Mouse (Mus musculus) embryonic facial prominence, embryonic 10.5 days (tissue): ENCODE data around the gene Zdhhc6. TPM values are rescaled to one million over a fixed set of nuclear protein-coding genes. Genes with fewer than 3 reads are reported as not detected.

ENCODE experiments used
- DNase-seq: peaks from one replicate; pipeline ENCODE4 v3.0.0-alpha.2; 2017; ENCODE audit warnings: low spot score
- H3K27ac ChIP-seq: fragments of 300-500 bp; sonication (generic); replicated peaks from 2 replicates; pipeline ENCODE4 v1.5.1; 2016; ENCODE audit warnings: mild to moderate bottlenecking
- H3K27me3 ChIP-seq: fragments of 300-500 bp; sonication (generic); replicated peaks from 2 replicates; pipeline ENCODE4 v1.6.1; 2016; ENCODE audit warnings: low read depth, mild to moderate bottlenecking; ENCODE audit not compliant: poor library complexity, severe bottlenecking
- H3K36me3 ChIP-seq: fragments of 300-500 bp; sonication (generic); replicated peaks from 2 replicates; pipeline ENCODE4 v1.6.1; 2016; ENCODE audit warnings: mild to moderate bottlenecking, moderate library complexity
- H3K4me1 ChIP-seq: fragments of 300-500 bp; sonication (generic); 2 replicates; pipeline ENCODE4 v1.6.1; 2016
- H3K4me3 ChIP-seq: fragments of 300-500 bp; sonication (generic); 2 replicates; pipeline ENCODE4 v1.5.1; 2016; ENCODE audit warnings: mild to moderate bottlenecking, moderate library complexity
- H3K9me3 ChIP-seq: fragments of 300-500 bp; sonication (generic); 2 replicates; pipeline ENCODE4 v1.6.1; 2016; ENCODE audit warnings: mild to moderate bottlenecking
- WGBS: fragments of 180-500 bp; shearing (Covaris S2); methylation state at CpG from one replicate; pipeline ENCODE4 v1.1.7; 2016; 5-methylcytosine and 5-hydroxymethylcytosine counted together
- polyA plus RNA-seq: library from polyadenylated mRNA; unstranded; fragments of >200 nt; fragmentation: Nextera tagmentation; extraction: Ambion mirVana; gene quantifications from 2 replicates; pipeline ENCODE4 v1.2.1, GENCODE M21; 2016

Zdhhc6 gene
- polyA plus RNA-seq, 1 experiment from 2014 or later = 115 TPM

GRCm38 (mm10) chr19:55332641-55333268 lies 16.9 kb upstream of the Zdhhc6 start:
- peaks cover 37% of the 10 kb centered on the region for H3K36me3 ChIP-seq
- peak; percentile 68 for DNase-seq
- H3K27ac ChIP-seq = no peak overlapping the region
- no peaks in the 10 kb centered on the region for H3K9me3 ChIP-seq
- H3K4me1 ChIP-seq = no peaks in the 10 kb centered on the region
- no peak overlapping the region for H3K4me3 ChIP-seq
- 87% methylated on average over 8 of the region's 8 CpGs for WGBS
- H3K27me3 ChIP-seq = no peaks in the 10 kb centered on the region

DNA sequence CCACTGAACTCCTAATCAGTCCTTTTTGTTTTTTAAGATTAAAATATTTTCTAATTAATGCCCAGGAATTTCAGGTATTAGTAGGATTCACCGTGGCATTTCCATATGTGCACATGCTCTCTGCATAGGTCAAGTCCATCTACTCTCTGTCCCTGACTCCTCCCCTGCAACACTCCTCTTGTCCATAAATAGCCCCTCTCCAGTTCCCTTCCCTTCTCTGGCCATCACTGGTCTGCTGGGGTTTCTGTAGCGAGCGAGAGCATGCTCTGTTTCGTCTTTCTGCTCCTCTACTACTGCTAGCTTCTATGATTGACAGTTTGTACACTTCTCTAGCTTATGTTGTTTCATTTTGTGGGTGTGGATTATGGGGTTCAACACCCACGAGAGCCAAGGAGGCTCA lies 15.9 kb upstream of the Zdhhc6 start:
- no peak for DNase-seq
- Histone ChIP-seq H3K36me3 (peaks cover 37% of the 10 kb centered on the region), H3K27me3 (no peaks in the 10 kb centered on the region), H3K27ac (no peak overlapping the region), H3K4me1 (no peaks in the 10 kb centered on the region), H3K9me3 (no peaks in the 10 kb centered on the region), H3K4me3 (no peak overlapping the region)
- 89% methylated on average over 5 of the region's 5 CpGs for WGBS

GRCm38 (mm10) chr19:55327510-55327909 lies 11.7 kb upstream of the Zdhhc6 start:
- 91% methylated on average over 4 of the region's 4 CpGs for WGBS
- Histone ChIP-seq H3K27ac (no peak overlapping the region), H3K9me3 (no peaks in the 10 kb centered on the region), H3K4me1 (no peaks in the 10 kb centered on the region), H3K27me3 (no peaks in the 10 kb centered on the region), H3K36me3 (peaks cover 54% of the 10 kb centered on the region), H3K4me3 (no peak overlapping the region)
- no peak for DNase-seq

DNA sequence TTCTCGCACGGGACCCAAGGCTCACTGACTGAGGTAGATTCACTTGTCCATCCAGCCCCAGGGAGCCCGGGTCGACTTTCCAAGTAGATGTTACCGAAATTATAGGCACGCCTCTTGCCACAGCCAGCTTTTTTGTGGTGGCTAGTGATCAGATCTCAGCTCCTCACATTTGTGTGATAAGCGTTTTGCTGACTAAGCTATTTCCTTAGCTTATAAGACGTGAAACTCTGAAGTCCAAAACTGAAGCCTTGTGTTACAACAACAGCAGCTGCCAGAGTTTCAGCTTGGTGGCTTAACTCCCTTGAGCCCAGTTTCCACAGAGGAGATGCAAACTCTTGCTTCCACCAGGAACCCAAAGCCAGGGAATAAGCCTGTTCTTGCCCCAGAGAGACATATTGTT lies 6.8 kb upstream of the Zdhhc6 start:
- Histone ChIP-seq H3K27ac (no peak overlapping the region), H3K36me3 (peaks cover 25% of the 10 kb centered on the region), H3K4me1 (no peaks in the 10 kb centered on the region; the same call in 1 of the 2 replicates), H3K27me3 (no peaks in the 10 kb centered on the region), H3K4me3 (no peak overlapping the region), H3K9me3 (no peaks in the 10 kb centered on the region)
- 93% methylated on average over 8 of the region's 8 CpGs for WGBS
- DNase-seq = no peak

- H3K27me3 ChIP-seq = no peaks in the 10 kb centered on the region
- 83% methylated on average over 5 of the region's 5 CpGs for WGBS
- H3K36me3 ChIP-seq = peaks cover 24% of the 10 kb centered on the region
- H3K4me1 ChIP-seq = peaks cover 18% of the 10 kb centered on the region
- H3K9me3 ChIP-seq = no peaks in the 10 kb centered on the region
- no peak overlapping the region for H3K27ac ChIP-seq
- no peak overlapping the region for H3K4me3 ChIP-seq
- no peak for DNase-seq
These were observed 3.7 kb upstream of the Zdhhc6 start for GRCm38 (mm10) chr19:55319521-55319920.

- WGBS = 83% methylated on average over 3 of the region's 3 CpGs
- no peaks in the 10 kb centered on the region for H3K27me3 ChIP-seq
- no peaks in the 10 kb centered on the region for H3K9me3 ChIP-seq
- no peak overlapping the region for H3K4me3 ChIP-seq
- no peak for DNase-seq
- peaks cover 19% of the 10 kb centered on the region for H3K36me3 ChIP-seq
- no peak overlapping the region for H3K27ac ChIP-seq
- H3K4me1 ChIP-seq = peaks cover 22% of the 10 kb centered on the region
These were observed 3.2 kb upstream of the Zdhhc6 start for GRCm38 (mm10) chr19:55319036-55319435.

- no peak for DNase-seq
These were observed 1.1 kb upstream of the Zdhhc6 start for GRCm38 (mm10) chr19:55316901-55317300.

GRCm38 (mm10) chr19:55316109-55316714 lies 380 bp upstream of the Zdhhc6 start, which contains the start of gene Vti1a:
Gene Vti1a, plus strand, starts transcription at chr19:55316295.
- H3K27me3 ChIP-seq = no peaks in the 10 kb centered on the region
- H3K4me1 ChIP-seq = peaks cover 22% of the 10 kb centered on the region
- peak; percentile 88 for DNase-seq
- peak within 1 kb of the TSS; percentile 90 for H3K27ac ChIP-seq
- peaks cover 20% of the 10 kb centered on the region for H3K36me3 ChIP-seq
- under 1% methylated on average over 48 of the region's 48 CpGs for WGBS
- no peaks in the 10 kb centered on the region for H3K9me3 ChIP-seq
- H3K4me3 ChIP-seq = peak within 1 kb of the TSS; percentile 78

More at GRCm38 (mm10) chr19:55316901-55317300, 1.1 kb upstream of the Zdhhc6 start:
- H3K27me3 ChIP-seq = no peaks in the 10 kb centered on the region
- WGBS = 68% methylated on average over 10 of the region's 10 CpGs
- no peak overlapping the region for H3K27ac ChIP-seq
- peaks cover 14% of the 10 kb centered on the region for H3K36me3 ChIP-seq
- peak overlapping the region; percentile 78 for H3K4me3 ChIP-seq
- no peaks in the 10 kb centered on the region for H3K9me3 ChIP-seq
- H3K4me1 ChIP-seq = peaks cover 22% of the 10 kb centered on the region

DNA sequence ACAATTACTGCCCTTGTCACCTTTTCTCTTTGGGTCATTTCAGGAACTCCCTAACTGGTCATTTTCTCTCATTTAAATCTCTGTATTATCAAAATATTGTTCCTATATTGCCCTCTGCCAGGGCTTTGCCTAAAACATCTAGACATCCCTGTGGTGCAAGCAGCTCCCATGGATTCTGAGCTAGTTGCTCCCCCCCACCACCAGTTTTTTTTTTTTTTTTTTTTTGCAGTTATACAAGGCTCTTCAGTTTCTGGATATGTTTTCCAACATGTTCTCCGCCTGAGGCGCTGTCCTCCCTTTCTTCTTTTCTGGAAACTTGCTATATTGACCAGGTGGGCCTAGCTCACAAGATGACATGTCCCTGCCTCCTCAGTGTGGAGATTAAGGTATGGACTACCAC lies 2.2 kb downstream of the Zdhhc6 start:
- peaks cover 46% of the 10 kb centered on the region for H3K36me3 ChIP-seq
- DNase-seq = no peak
- no peaks in the 10 kb centered on the region for H3K27me3 ChIP-seq
- H3K9me3 ChIP-seq = no peaks in the 10 kb centered on the region
- H3K4me3 ChIP-seq = no peak overlapping the region
- 86% methylated on average over 2 of the region's 2 CpGs for WGBS
- no peak overlapping the region for H3K27ac ChIP-seq
- H3K4me1 ChIP-seq = peaks cover 22% of the 10 kb centered on the region

DNA sequence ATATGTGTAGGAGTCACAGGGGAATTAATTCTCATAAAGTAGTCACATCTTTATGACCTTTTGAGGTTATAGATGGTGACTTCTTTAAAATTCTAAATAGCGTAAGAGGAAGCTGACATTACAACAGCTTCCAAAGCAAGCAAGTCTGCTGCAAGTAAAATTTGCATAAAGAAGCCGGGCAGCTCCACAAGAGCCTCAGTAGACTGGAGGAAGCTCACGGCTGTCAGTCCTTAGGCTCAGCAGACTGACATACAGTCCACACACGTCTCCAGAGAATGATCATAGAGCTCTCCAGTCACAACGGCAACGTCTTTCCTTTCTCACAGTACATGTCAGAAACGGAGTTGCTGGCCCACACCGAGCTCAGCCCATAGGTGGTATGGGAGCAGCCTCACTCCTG lies 4.0 kb downstream of the Zdhhc6 start:
- Histone ChIP-seq H3K27ac (no peak overlapping the region), H3K4me3 (no peak overlapping the region), H3K27me3 (no peaks in the 10 kb centered on the region), H3K36me3 (peaks cover 64% of the 10 kb centered on the region), H3K4me1 (peaks cover 19% of the 10 kb centered on the region), H3K9me3 (no peaks in the 10 kb centered on the region)
- no peak for DNase-seq
- WGBS = 90% methylated on average over 8 of the region's 8 CpGs

GRCm38 (mm10) chr19:55305024-55305423 lies 10.8 kb downstream of the Zdhhc6 start:
- no peak for DNase-seq
- no peak overlapping the region for H3K27ac ChIP-seq

GRCm38 (mm10) chr19:55300525-55300924 lies 15.3 kb downstream of the Zdhhc6 start:
- H3K36me3 ChIP-seq = peaks cover 87% of the 10 kb centered on the region

More at GRCm38 (mm10) chr19:55305024-55305423, 10.8 kb downstream of the Zdhhc6 start:
- Histone ChIP-seq H3K36me3 (peaks cover 93% of the 10 kb centered on the region), H3K4me1 (no peaks in the 10 kb centered on the region), H3K9me3 (no peaks in the 10 kb centered on the region), H3K27me3 (no peaks in the 10 kb centered on the region), H3K4me3 (no peak overlapping the region)

DNA sequence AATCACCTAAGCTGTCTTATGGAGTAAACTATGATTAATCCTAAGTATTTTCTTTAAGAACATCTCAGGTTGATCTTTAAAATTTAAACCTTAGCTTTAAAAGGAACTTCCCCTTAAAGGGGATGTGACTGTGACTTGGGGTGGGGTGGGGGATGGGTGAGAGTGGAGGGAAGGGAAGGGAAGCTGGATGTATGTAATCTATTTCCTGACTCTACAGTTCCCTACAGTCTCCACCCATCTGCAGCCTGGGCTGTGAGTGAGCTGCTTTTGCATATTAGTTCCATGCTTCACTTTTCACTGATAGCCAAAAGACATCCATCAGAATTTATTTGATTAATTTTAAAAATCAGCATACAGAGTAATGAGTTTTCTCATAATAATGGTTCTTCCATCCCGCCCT lies 16.5 kb downstream of the Zdhhc6 start:
- no peaks in the 10 kb centered on the region for H3K9me3 ChIP-seq
- no peaks in the 10 kb centered on the region for H3K27me3 ChIP-seq
- no peak for DNase-seq
- 93% methylated on average over 1 of the region's 1 CpGs for WGBS
- no peak overlapping the region for H3K4me3 ChIP-seq
- H3K27ac ChIP-seq = no peak overlapping the region
- H3K36me3 ChIP-seq = peaks cover 92% of the 10 kb centered on the region
- no peaks in the 10 kb centered on the region for H3K4me1 ChIP-seq

More at GRCm38 (mm10) chr19:55300525-55300924, 15.3 kb downstream of the Zdhhc6 start:
- H3K4me1 ChIP-seq = no peaks in the 10 kb centered on the region
- H3K4me3 ChIP-seq = no peak overlapping the region
- WGBS = 96% methylated on average over 3 of the region's 3 CpGs
- no peaks in the 10 kb centered on the region for H3K27me3 ChIP-seq
- no peak for DNase-seq
- no peaks in the 10 kb centered on the region for H3K9me3 ChIP-seq
- H3K27ac ChIP-seq = no peak overlapping the region
